Mouse (Mus musculus) right cerebral cortex, postnatal 14 days (tissue): Measurements from ENCODE around the gene Npas3.

ENCODE experiments used
- DNase-seq: peaks from one replicate; pipeline ENCODE4 v3.0.0; 2022

Gene Npas3

GRCm38 (mm10) chr12:53621271-53621670 lies 372.8 kb downstream of the Npas3 start:
- no peak for DNase-seq

GRCm38 (mm10) chr12:53623793-53624192 lies 375.3 kb downstream of the Npas3 start:
- no peak for DNase-seq

- no peak for DNase-seq
Observed at GRCm38 (mm10) chr12:53624379-53625021, 376.0 kb downstream of the Npas3 start.

- DNase-seq, result no peak
Observed at GRCm38 (mm10) chr12:53629483-53630120, 381.1 kb downstream of the Npas3 start.

GRCm38 (mm10) chr12:53630607-53631006 lies 382.1 kb downstream of the Npas3 start:
- no peak for DNase-seq

GRCm38 (mm10) chr12:53631315-53632106 lies 383.0 kb downstream of the Npas3 start:
- no peak for DNase-seq

- no peak for DNase-seq
Observed at GRCm38 (mm10) chr12:53638571-53638970, 390.1 kb downstream of the Npas3 start.

GRCm38 (mm10) chr12:53647282-53647681 lies 398.8 kb downstream of the Npas3 start:
- DNase-seq, result no peak

GRCm38 (mm10) chr12:53656301-53656700 lies 407.8 kb downstream of the Npas3 start:
- no peak for DNase-seq

- DNase-seq, result no peak
Observed at GRCm38 (mm10) chr12:53664084-53664483, 415.6 kb downstream of the Npas3 start.

GRCm38 (mm10) chr12:53671846-53672245 lies 423.4 kb downstream of the Npas3 start:
- DNase-seq, result no peak

- no peak for DNase-seq
Observed at GRCm38 (mm10) chr12:53677091-53677630, 428.7 kb downstream of the Npas3 start.

- no peak for DNase-seq
Observed at GRCm38 (mm10) chr12:53678166-53678565, 429.7 kb downstream of the Npas3 start.

- no peak for DNase-seq
Observed at GRCm38 (mm10) chr12:53679161-53679560, 430.7 kb downstream of the Npas3 start.

GRCm38 (mm10) chr12:53680501-53680900 lies 432.0 kb downstream of the Npas3 start:
- no peak for DNase-seq

GRCm38 (mm10) chr12:53682036-53682435 lies 433.6 kb downstream of the Npas3 start:
- DNase-seq, result no peak

GRCm38 (mm10) chr12:53692471-53692870 lies 444.0 kb downstream of the Npas3 start:
- no peak for DNase-seq

- no peak for DNase-seq
Observed at GRCm38 (mm10) chr12:53694346-53694745, 445.9 kb downstream of the Npas3 start.

GRCm38 (mm10) chr12:53695324-53695723 lies 446.8 kb downstream of the Npas3 start:
- no peak for DNase-seq

GRCm38 (mm10) chr12:53697645-53698044 lies 449.2 kb downstream of the Npas3 start:
- DNase-seq, result no peak

- no peak for DNase-seq
Observed at GRCm38 (mm10) chr12:53698483-53699227, 450.2 kb downstream of the Npas3 start.

GRCm38 (mm10) chr12:53719896-53720295 lies 471.4 kb downstream of the Npas3 start:
- peak; percentile 9 for DNase-seq

GRCm38 (mm10) chr12:53722156-53722555 lies 473.7 kb downstream of the Npas3 start:
- DNase-seq, result no peak
